Mouse (Mus musculus) intestine, embryonic 14.5 days (tissue): ENCODE results near the gene Psmd13. TPM values are rescaled to one million over a fixed set of nuclear protein-coding genes. Genes with fewer than 3 reads are reported as not detected.
A peak's percentile ranks its signal among the peaks of the same experiment; 100 is the strongest.

ENCODE experiments used
- ATAC-seq: fragments of 200-750 bp; cut with Nextera tagmentation; replicated peaks from 2 replicates; pipeline ENCODE4 v1.8.0; 2017; ENCODE audit warnings: low read depth, moderate number of reproducible peaks, moderate TSS enrichment, moderate library complexity; ENCODE audit not compliant: low FRiP score, low TSS enrichment
- DNase-seq: peaks from one replicate; pipeline ENCODE4 v3.0.0-alpha.2; 2018; ENCODE audit warnings: low spot score
- H3K27ac ChIP-seq: fragments of 300-500 bp; sonication (generic); 2 replicates; pipeline ENCODE4 v1.5.1; 2014; ENCODE audit warnings: low read depth, mild to moderate bottlenecking, control low read depth
- H3K27me3 ChIP-seq: fragments of 300-500 bp; sonication (generic); replicated peaks from 2 replicates; pipeline ENCODE4 v1.6.1; 2014; ENCODE audit warnings: low read length, control low read depth; ENCODE audit not compliant: control insufficient read depth, insufficient read depth
- H3K36me3 ChIP-seq: fragments of 300-500 bp; sonication (generic); 2 replicates; pipeline ENCODE4 v1.6.1; 2014; ENCODE audit warnings: low read length, control low read depth; ENCODE audit not compliant: control insufficient read depth, insufficient read depth
- H3K4me1 ChIP-seq: fragments of 300-500 bp; sonication (generic); replicated peaks from 2 replicates; pipeline ENCODE4 v1.6.1; 2014; ENCODE audit warnings: low read length, control low read depth, mixed read lengths; ENCODE audit not compliant: control insufficient read depth, insufficient read depth
- H3K4me2 ChIP-seq: fragments of 300-500 bp; sonication (generic); 2 replicates; pipeline ENCODE4 v1.6.1; 2014; ENCODE audit warnings: low read length
- H3K4me3 ChIP-seq: fragments of 300-500 bp; sonication (generic); 2 replicates; pipeline ENCODE4 v1.5.1; 2014; ENCODE audit warnings: low read depth, low read length, control low read depth, mixed read lengths
- H3K9ac ChIP-seq: fragments of 300-500 bp; sonication (generic); 2 replicates; pipeline ENCODE4 v1.6.1; 2014; ENCODE audit warnings: mild to moderate bottlenecking, low read length
- H3K9me3 ChIP-seq: fragments of 300-500 bp; sonication (generic); 2 replicates; pipeline ENCODE4 v1.6.1; 2016; ENCODE audit warnings: low read length, control low read depth; ENCODE audit not compliant: control insufficient read depth
- WGBS: fragments of 180-500 bp; shearing (Covaris S2); extraction: QIAGEN DNeasy Blood & Tissue Kit; methylation state at CpG from one replicate; pipeline ENCODE4 v1.1.7; 2014; 5-methylcytosine and 5-hydroxymethylcytosine counted together
- polyA plus RNA-seq: library from polyadenylated mRNA; unstranded; fragments of >200 nt; fragmentation: Nextera tagmentation; extraction: Ambion mirVana; gene quantifications from 2 replicates; pipeline ENCODE4 v1.2.1, GENCODE M21; 2014

Gene Psmd13
- polyA plus RNA-seq, result 151 and 154 TPM in 2 replicates

GRCm38 (mm10) chr7:140881696-140882468 is at the start of gene Psmd13, which contains the start of gene Sirt3:
Gene Psmd13, plus strand, starts transcription at chr7:140881968.
Gene Sirt3, minus strand, starts transcription at chr7:140882309.
- no peaks in the 10 kb centered on the region for H3K9me3 ChIP-seq
- peak within 1 kb of the TSS; percentile 95 for H3K4me3 ChIP-seq
- H3K27ac ChIP-seq, result peak within 1 kb of the TSS; percentile 87
- H3K27me3 ChIP-seq, result no peaks in the 10 kb centered on the region
- ATAC-seq, result peak; percentile 95
- DNase-seq, result peak; percentile 97
- under 1% methylated on average over 58 of the region's 59 CpGs for WGBS
- H3K9ac ChIP-seq, result peak within 1 kb of the TSS; percentile 67
- peak within 1 kb of the TSS; percentile 74 for H3K4me2 ChIP-seq
- peaks cover 14% of the 10 kb centered on the region for H3K4me1 ChIP-seq
- peaks cover 30% of the 10 kb centered on the region for H3K36me3 ChIP-seq

DNA sequence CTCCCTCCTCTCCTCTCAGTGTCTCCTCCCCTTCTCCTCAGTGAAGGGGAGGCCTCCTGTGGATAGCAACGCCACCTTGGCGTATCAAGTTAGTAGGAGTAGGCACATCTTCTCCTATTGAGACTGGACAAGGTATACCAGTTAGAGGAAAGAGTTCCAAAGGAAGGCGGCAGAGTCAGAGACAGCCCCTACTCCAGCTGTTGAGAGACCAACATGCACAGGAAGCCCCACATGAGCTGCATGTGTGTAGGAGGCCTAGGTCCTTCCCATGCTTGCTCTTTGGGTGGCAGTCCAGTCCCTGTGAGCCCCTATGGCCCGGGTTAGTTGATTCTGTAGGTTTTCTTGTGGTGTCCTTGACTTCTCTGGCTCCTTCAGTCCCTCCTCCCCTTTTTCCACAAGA is 48.4 kb upstream of the Psmd13 start:
- Histone ChIP-seq H3K27ac (no peak overlapping the region), H3K4me2 (no peak overlapping the region), H3K9me3 (no peaks in the 10 kb centered on the region), H3K9ac (no peak overlapping the region), H3K36me3 (no peaks in the 10 kb centered on the region), H3K4me1 (no peaks in the 10 kb centered on the region), H3K4me3 (no peak overlapping the region), H3K27me3 (no peaks in the 10 kb centered on the region)
- DNase-seq (no peak), ATAC-seq (no peak)
- WGBS, result 81% methylated on average over 4 of the region's 4 CpGs

DNA sequence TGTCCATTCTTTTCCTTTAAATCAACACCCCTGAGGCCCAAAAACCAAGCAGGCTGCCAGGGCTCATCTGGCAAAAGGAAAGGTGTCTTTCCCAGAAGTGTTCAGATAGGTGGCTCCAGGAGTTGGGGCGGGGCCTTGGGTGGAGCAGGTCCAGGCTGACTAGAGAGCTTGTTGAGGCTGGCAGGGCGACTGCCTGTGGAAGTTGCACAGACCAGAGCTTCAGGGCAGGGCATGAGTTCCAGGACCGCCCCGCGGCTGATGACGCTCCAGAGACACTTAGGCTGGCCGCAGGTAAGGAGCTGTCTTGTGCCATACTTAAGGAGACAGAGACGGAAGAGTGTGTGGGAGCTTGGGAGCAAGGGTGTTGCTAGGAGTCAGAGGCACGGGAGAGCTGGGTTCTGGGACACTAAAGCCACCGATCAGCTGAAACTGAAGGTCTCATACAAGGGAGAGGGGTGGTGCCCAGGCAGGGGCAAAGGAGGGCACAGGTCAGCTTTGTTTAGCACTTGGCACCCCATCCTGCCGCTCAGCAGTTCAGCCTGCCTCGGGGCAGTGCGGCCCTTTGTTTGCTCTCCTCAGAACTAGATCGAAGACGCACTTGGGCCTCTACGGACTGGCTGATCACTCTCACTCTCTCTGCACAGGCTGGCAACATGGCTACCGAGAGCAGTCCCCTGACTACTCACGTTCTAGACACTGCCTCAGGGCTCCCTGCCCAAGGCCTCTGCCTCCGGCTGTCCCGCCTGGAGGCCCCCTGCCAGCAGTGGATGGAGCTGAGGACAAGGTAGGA is 46.6 kb upstream of the Psmd13 start, which contains the start of gene Urah:
TSS of gene Urah (plus strand) at position 51 of the 790 bp plus-strand sequence.
- H3K9me3 ChIP-seq, result no peaks in the 10 kb centered on the region
- no peak for DNase-seq
- H3K4me1 ChIP-seq, result no peaks in the 10 kb centered on the region
- no peak within 1 kb of the TSS for H3K4me3 ChIP-seq
- H3K27ac ChIP-seq, result no peak within 1 kb of the TSS
- no peak within 1 kb of the TSS for H3K9ac ChIP-seq
- 37% methylated on average over 20 of the region's 20 CpGs for WGBS
- no peak within 1 kb of the TSS for H3K4me2 ChIP-seq
- ATAC-seq, result peak; percentile 47; the same call in 1 of the 2 replicates
- H3K36me3 ChIP-seq, result no peaks in the 10 kb centered on the region
- H3K27me3 ChIP-seq, result no peaks in the 10 kb centered on the region

GRCm38 (mm10) chr7:140835758-140836087 is 46.0 kb upstream of the Psmd13 start:
- H3K9ac ChIP-seq, result no peak overlapping the region
- no peak overlapping the region for H3K4me2 ChIP-seq
- no peaks in the 10 kb centered on the region for H3K36me3 ChIP-seq
- H3K27ac ChIP-seq, result no peak overlapping the region
- no peaks in the 10 kb centered on the region for H3K4me1 ChIP-seq
- H3K27me3 ChIP-seq, result no peaks in the 10 kb centered on the region
- ATAC-seq (no peak), DNase-seq (no peak)
- H3K9me3 ChIP-seq, result no peaks in the 10 kb centered on the region
- no peak overlapping the region for H3K4me3 ChIP-seq
- 69% methylated on average over 2 of the region's 2 CpGs for WGBS

GRCm38 (mm10) chr7:140836243-140837115 is 45.3 kb upstream of the Psmd13 start:
- WGBS, result 79% methylated on average over 9 of the region's 9 CpGs

DNA sequence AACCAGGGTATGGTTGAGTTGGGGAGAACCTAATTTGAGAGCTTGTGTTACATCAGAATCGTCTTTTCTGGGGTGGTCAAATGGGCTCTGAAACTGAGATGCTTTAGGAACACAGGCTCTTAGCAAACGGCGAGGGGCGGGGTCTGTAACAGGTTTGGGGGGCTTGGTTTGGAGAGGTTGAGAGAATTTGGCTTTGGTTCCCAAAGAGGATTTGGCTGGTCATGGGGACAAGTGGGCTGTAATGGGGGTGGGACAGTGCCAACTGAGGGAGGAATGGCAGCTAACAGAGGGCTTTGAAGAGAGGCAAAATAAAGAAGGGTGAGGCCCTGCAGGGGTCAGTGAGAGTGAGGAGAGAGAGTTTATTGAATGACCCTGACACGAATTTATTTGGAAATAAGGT is 42.2 kb upstream of the Psmd13 start:
- Histone ChIP-seq H3K36me3 (no peaks in the 10 kb centered on the region), H3K9me3 (no peaks in the 10 kb centered on the region), H3K4me3 (no peak overlapping the region), H3K9ac (no peak overlapping the region), H3K4me2 (no peak overlapping the region), H3K4me1 (no peaks in the 10 kb centered on the region), H3K27me3 (peaks cover 8% of the 10 kb centered on the region; the same call in 1 of the 2 replicates), H3K27ac (no peak overlapping the region)
- WGBS, result 56% methylated on average over 5 of the region's 5 CpGs
- DNase-seq (no peak), ATAC-seq (no peak)

More at GRCm38 (mm10) chr7:140836243-140837115, 45.3 kb upstream of the Psmd13 start:
- Histone ChIP-seq H3K9me3 (no peaks in the 10 kb centered on the region), H3K36me3 (no peaks in the 10 kb centered on the region), H3K27ac (no peak overlapping the region), H3K4me1 (no peaks in the 10 kb centered on the region), H3K27me3 (no peaks in the 10 kb centered on the region), H3K9ac (no peak overlapping the region), H3K4me3 (no peak overlapping the region), H3K4me2 (no peak overlapping the region)
- ATAC-seq (no peak), DNase-seq (no peak)

- DNase-seq (no peak), ATAC-seq (no peak)
- Histone ChIP-seq H3K9me3 (no peaks in the 10 kb centered on the region), H3K9ac (no peak overlapping the region), H3K4me3 (no peak overlapping the region), H3K27ac (no peak overlapping the region), H3K4me1 (no peaks in the 10 kb centered on the region), H3K36me3 (no peaks in the 10 kb centered on the region), H3K4me2 (no peak overlapping the region), H3K27me3 (peaks cover 8% of the 10 kb centered on the region; the same call in 1 of the 2 replicates)
- 35% methylated on average over 19 of the region's 19 CpGs for whole genome bisulfite sequencing
Measured at GRCm38 (mm10) chr7:140840750-140841735, 40.7 kb upstream of the Psmd13 start.
